Mouse (Mus musculus) limb, embryonic 12.5 days (tissue): ENCODE data around the gene Zfp219. TPM values are rescaled to one million over a fixed set of nuclear protein-coding genes. Genes with fewer than 3 reads are reported as not detected.

Source experiments
- ATAC-seq: fragments of 200-750 bp; cut with Nextera tagmentation; 2 replicates; pipeline ENCODE4 v1.8.0; 2017; ENCODE audit warnings: low read depth, moderate TSS enrichment; ENCODE audit not compliant: insufficient number of reproducible peaks, insufficient read depth, low FRiP score, low TSS enrichment
- H3K27ac ChIP-seq: fragments of 300-500 bp; sonication (generic); 2 replicates; pipeline ENCODE4 v1.5.1; 2016; ENCODE audit warnings: mild to moderate bottlenecking, moderate library complexity
- H3K27me3 ChIP-seq: fragments of 300-500 bp; sonication (generic); 2 replicates; pipeline ENCODE4 v1.6.1; 2016; ENCODE audit warnings: mild to moderate bottlenecking, moderate library complexity
- H3K36me3 ChIP-seq: fragments of 300-500 bp; sonication (generic); 2 replicates; pipeline ENCODE4 v1.6.1; 2016; ENCODE audit warnings: mild to moderate bottlenecking, moderate library complexity
- H3K4me1 ChIP-seq: fragments of 300-500 bp; sonication (generic); replicated peaks from 2 replicates; pipeline ENCODE4 v1.6.1; 2016
- H3K4me2 ChIP-seq: fragments of 300-500 bp; sonication (generic); 2 replicates; pipeline ENCODE4 v1.6.1; 2016; ENCODE audit warnings: mild to moderate bottlenecking, moderate library complexity
- H3K4me3 ChIP-seq: fragments of 300-500 bp; sonication (generic); replicated peaks from 2 replicates; pipeline ENCODE4 v1.5.1; 2016; ENCODE audit warnings: mild to moderate bottlenecking
- H3K9ac ChIP-seq: fragments of 300-500 bp; sonication (generic); replicated peaks from 2 replicates; pipeline ENCODE4 v1.6.1; 2016; ENCODE audit warnings: mild to moderate bottlenecking, moderate library complexity
- H3K9me3 ChIP-seq: fragments of 300-500 bp; sonication (generic); 2 replicates; pipeline ENCODE4 v1.6.1; 2016; ENCODE audit warnings: mild to moderate bottlenecking, moderate library complexity
- WGBS: fragments of 180-500 bp; shearing (Covaris S2); methylation state at CpG from one replicate; pipeline ENCODE4 v1.1.7; 2016; 5-methylcytosine and 5-hydroxymethylcytosine counted together
- polyA plus RNA-seq: library from polyadenylated mRNA; unstranded; fragments of >200 nt; fragmentation: Nextera tagmentation; extraction: Ambion mirVana; gene quantifications from 2 replicates; pipeline ENCODE4 v1.2.1, GENCODE M21; 2016

Gene Zfp219
- polyA plus RNA-seq, 1 experiment from 2014 or later, result 60.9 TPM

DNA sequence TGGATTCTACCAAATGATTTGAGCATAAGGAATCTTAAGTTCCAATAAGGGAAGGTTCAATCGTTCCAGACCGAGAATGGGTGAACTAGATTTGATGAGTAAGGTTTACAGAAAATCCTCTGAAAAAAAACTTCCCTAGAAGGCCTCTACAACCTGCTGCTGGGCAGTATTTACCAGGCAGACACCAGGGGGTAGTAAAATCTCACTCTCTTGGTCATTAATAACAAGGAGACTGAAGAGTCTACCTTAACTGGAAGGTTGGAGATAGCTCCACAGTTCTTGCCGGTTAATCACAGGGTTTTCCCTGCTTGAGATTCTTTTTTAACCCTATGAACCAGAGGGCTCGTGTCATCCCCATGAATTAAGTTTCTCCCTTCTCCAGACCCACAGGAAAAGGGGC is 37.3 kb downstream of the Zfp219 start:
- Histone ChIP-seq H3K4me2 (peak overlapping the region; percentile 82), H3K9ac (peak overlapping the region; percentile 92; the same call in 1 of the 2 replicates), H3K27ac (peak overlapping the region; percentile 98), H3K27me3 (no peaks in the 10 kb centered on the region), H3K36me3 (peaks cover 17% of the 10 kb centered on the region), H3K4me1 (peaks cover 23% of the 10 kb centered on the region), H3K4me3 (0 out of 2 replicates have a peak overlapping the region, but pooled peaks have one; percentile 82), H3K9me3 (no peaks in the 10 kb centered on the region)
- ATAC-seq, result no peak
- 61% methylated on average over 4 of the region's 4 CpGs for WGBS

DNA sequence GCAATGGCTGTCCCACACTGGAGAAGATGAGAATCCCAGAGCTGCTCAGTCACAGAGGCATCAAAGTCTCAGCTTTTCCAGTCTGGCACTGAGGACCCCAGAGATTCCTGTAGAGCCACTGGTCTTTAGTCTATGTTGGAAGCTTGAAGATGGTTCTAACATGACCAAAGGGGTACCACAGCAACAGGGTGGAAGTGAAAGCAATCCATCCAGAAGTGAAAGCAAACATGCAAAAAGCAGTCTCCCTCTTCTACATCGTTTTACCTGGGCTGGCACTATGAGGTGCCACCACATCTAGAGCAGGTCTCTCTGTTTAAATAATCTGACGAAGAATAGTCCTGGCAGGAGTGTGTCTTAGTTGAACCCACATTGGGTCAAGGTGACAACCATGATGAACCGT is 41.3 kb downstream of the Zfp219 start:
- WGBS, result 85% methylated on average over 3 of the region's 3 CpGs
- Histone ChIP-seq H3K9ac (no peak overlapping the region), H3K27me3 (no peaks in the 10 kb centered on the region), H3K36me3 (no peaks in the 10 kb centered on the region), H3K4me3 (no peak overlapping the region), H3K4me2 (no peak overlapping the region), H3K27ac (no peak overlapping the region), H3K9me3 (no peaks in the 10 kb centered on the region), H3K4me1 (peaks cover 10% of the 10 kb centered on the region)
- no peak for ATAC-seq

DNA sequence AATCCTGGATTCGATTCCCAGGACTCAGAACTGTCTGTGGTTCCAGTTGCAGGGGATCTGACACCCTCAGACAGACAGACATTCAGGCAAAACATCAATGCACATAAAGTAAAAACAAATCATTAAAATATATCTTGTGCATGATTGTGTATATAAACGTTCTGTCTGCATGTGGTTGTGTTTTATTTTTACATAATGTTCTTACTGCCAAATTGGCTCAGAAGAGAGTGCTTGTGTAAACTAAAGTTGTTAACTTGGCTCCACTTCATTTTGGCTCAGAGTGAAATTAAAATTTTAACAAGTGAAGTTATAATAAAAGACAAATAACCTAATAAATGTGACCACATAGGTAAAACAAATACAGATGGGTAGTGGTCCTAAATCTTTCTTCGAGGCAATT is 53.1 kb downstream of the Zfp219 start:
- ATAC-seq, result no peak
- Histone ChIP-seq H3K4me1 (no peaks in the 10 kb centered on the region), H3K27ac (no peak overlapping the region), H3K27me3 (no peaks in the 10 kb centered on the region), H3K9me3 (no peaks in the 10 kb centered on the region), H3K4me2 (no peak overlapping the region), H3K4me3 (no peak overlapping the region), H3K9ac (no peak overlapping the region), H3K36me3 (no peaks in the 10 kb centered on the region)
- WGBS, result 82% methylated on average over 3 of the region's 3 CpGs

DNA sequence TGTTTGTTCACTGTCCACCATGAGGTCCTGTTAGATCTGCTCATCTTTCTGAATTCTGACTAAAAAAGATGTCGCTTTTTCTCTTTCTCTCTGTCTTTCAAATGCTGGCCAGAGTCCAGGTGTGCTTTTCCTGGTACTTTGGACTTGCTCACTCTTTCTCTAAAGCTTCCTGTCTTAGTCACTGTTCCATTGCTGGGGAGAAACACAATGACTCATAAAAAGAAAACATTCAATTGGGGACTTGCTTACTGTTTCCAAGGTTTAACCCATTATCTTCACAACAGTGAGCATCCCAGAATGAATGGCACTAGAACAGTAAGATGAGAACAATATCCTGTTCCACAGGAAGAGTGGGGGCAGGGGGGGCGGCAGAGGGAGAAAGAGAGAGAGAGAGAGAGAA is 60.2 kb downstream of the Zfp219 start:
- no peak overlapping the region for H3K9ac ChIP-seq
- no peak for ATAC-seq
- H3K9me3 ChIP-seq, result peaks cover 3% of the 10 kb centered on the region; the same call in 1 of the 2 replicates
- no peak overlapping the region for H3K4me2 ChIP-seq
- H3K27me3 ChIP-seq, result no peaks in the 10 kb centered on the region
- H3K36me3 ChIP-seq, result no peaks in the 10 kb centered on the region
- H3K4me1 ChIP-seq, result no peaks in the 10 kb centered on the region
- no peak overlapping the region for H3K27ac ChIP-seq
- WGBS, result 85% methylated on average over 2 of the region's 2 CpGs
- H3K4me3 ChIP-seq, result no peak overlapping the region

Other genes starting within 250 kb of the Zfp219 start
- not detected in 2 replicates for gene Ang4, start 247.1 kb downstream of the Zfp219 start, polyA plus RNA-seq
- not detected in 2 replicates for gene AY358078, start 220.7 kb downstream of the Zfp219 start, polyA plus RNA-seq
- gene Ear6, start 167.0 kb downstream of the Zfp219 start, polyA plus RNA-seq, result not detected in 2 replicates
- gene Mettl17, start 135.9 kb downstream of the Zfp219 start, polyA plus RNA-seq, result 59.9 and 64.0 TPM in 2 replicates
- 0.48 and 0.74 TPM in 2 replicates for gene Slc39a2, start 127.8 kb downstream of the Zfp219 start, polyA plus RNA-seq
- gene Ndrg2, start 106.6 kb downstream of the Zfp219 start, polyA plus RNA-seq, result 35.4 and 35.7 TPM in 2 replicates
- not detected in 2 replicates for gene Tppp2, start 102.3 kb downstream of the Zfp219 start, polyA plus RNA-seq
- not detected in 2 replicates for gene Rnase13, start 98.0 kb downstream of the Zfp219 start, polyA plus RNA-seq
- 241 and 253 TPM in 2 replicates for gene Arhgef40, start 36.0 kb downstream of the Zfp219 start, polyA plus RNA-seq
- gene Tmem253, start 5.1 kb downstream of the Zfp219 start, polyA plus RNA-seq, result 1.00 and 1.2 TPM in 2 replicates
- gene Olfr221, start 21.7 kb upstream of the Zfp219 start, polyA plus RNA-seq, result not detected in 2 replicates
- gene Hnrnpc, start 83.3 kb upstream of the Zfp219 start, polyA plus RNA-seq, result 852 and 869 TPM in 2 replicates
- gene Rpgrip1, start 90.0 kb upstream of the Zfp219 start, polyA plus RNA-seq, result 72.7 and 84.1 TPM in 2 replicates
- 83.2 and 84.7 TPM in 2 replicates for gene Supt16, start 176.7 kb upstream of the Zfp219 start, polyA plus RNA-seq
- gene Chd8, start 237.0 kb upstream of the Zfp219 start, polyA plus RNA-seq, result 49.6 and 53.7 TPM in 2 replicates